Mouse (Mus musculus) layer of hippocampus, adult 18-20 months (tissue): Measurements from ENCODE around the gene 4930412O13Rik. TPM values are rescaled to one million over a fixed set of nuclear protein-coding genes. Genes with fewer than 3 reads are reported as not detected.

Source experiments
- DNase-seq, 2 experiments: peaks; one replicate each; pipeline ENCODE4 v3.0.0; 2022; ENCODE audit warnings: low spot score in 2 of 2
- total RNA-seq, 2 experiments: library from RNA; stranded (reverse); gene quantifications; 2 replicates each; pipeline ENCODE4 v1.2.3; 2021

The 4930412O13Rik gene
- total RNA-seq, 2 experiments from 2014 or later, result not detected

DNA sequence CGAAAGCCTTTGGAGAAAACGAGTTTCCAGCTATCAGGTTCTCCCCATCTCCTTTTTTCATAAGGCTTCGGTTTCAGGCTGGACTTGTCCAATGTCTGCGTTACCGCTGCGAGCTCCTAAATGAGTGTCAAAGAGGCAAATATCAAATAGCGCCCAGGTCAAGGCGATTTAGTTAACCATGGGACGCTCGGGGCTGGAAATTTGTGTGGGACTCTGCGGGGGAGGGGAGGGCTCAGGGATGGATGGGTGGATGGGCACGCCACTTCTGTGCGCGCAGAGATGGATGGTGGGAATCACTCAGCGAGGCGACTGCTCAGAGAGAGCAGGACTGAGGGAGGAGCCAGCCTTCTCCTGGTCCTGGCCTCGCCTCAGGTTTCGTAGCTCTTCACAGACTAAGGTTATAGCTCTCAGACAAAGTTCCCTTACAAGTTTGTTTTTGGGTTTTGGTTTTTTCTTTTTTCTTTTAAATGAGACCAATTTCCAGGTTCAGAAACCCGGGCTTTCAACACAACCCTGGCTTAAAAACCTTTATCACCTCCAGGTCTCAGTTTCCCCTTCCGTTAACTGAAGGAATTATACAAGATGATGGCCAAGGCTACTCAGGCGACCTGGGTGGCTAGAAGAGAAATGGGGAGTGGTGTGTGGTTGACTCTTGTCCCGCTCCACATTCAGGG lies 15.2 kb downstream of the 4930412O13Rik start:
- no peak for DNase-seq

DNA sequence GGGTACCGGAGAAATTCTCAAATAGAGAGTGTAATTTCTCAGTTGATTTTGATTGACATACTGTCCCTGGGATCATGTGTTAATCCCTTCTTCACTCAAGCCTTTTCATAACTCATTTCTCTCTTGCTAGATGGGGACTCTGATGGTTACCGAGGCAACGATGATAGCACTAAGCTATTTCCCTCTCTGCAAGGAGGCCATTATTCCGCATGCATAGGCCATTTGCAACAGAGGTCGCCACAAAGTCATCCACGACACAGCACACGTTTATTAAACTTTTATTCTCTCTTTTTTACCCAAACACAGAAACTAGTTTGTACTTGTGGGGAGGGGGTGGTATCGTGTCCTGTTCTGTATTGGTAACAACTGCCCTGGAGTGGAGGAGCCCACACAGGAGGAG lies 16.8 kb downstream of the 4930412O13Rik start:
- no peak for DNase-seq

DNA sequence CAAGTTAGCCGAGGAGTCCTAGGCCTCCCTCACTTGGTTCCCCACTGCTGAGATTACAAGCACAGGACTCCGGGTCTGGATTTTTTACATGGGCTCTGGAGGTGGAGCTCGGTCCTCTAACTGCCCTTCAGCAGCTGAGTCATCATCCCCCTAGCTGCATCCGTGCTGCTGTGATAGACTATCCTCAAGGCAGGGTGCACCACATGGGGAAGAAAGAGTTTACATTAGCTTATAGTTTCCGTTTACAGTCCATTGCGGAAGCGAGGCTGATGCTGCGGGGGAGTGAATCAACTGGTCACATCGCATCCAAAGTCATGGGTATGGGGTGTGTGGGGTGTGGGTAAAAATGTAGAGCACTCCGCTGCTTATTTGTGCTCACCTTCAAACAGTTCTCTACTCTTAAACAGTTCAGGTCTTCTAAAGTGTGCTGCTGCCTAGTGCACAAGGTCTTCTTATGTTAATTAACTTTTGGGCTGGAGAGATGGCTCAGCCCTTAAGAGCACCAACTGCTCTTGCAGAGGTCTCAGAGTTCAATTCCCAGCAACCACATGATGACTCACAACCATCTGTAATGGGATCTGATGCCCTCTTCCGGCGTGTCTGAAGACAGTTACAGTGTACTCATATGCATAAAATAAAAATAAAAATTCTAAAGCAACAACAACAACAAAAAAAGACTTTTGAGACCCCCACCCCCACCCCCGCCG lies 23.0 kb downstream of the 4930412O13Rik start:
- DNase-seq, result no peak

DNA sequence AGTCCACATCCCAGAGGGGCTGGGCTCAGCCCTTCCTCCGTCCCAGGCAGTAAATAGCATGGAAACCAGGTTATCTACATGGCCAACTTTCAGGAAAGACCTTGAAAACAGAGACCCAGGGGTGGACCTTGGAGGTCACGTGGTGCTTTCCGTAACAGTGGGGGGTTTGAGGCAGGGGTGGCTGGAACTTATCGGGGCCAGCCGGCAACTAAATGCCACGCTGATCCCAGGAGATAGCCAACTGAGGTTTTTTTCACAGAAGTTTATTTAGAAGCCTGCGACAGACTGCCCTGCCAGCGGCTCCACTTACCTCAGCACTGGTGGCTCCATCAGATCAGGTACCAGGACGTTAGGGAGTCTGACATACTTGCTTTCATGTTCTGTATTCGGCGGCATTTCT lies 24.9 kb downstream of the 4930412O13Rik start:
- no peak for DNase-seq

DNA sequence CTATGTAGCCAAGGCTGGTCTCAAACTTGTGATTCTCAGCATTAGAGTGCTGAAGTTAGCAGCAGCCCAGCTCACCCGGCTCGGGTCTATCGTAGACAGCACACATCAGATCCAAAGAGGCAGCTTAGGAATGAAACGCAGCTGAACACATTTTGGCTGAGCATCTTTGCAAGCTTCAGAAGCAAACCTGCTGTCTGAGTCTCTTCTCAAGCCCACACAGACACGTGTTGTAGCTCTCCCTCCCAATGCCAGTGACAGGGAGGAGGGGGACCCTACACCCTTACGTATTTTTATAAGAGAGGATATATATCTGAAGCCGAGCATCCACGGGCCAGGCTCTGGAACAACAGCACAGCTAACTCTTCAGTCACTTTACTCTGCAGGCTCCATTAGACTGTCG lies 36.5 kb downstream of the 4930412O13Rik start:
- DNase-seq, result peak; percentile 11 to 33

DNA sequence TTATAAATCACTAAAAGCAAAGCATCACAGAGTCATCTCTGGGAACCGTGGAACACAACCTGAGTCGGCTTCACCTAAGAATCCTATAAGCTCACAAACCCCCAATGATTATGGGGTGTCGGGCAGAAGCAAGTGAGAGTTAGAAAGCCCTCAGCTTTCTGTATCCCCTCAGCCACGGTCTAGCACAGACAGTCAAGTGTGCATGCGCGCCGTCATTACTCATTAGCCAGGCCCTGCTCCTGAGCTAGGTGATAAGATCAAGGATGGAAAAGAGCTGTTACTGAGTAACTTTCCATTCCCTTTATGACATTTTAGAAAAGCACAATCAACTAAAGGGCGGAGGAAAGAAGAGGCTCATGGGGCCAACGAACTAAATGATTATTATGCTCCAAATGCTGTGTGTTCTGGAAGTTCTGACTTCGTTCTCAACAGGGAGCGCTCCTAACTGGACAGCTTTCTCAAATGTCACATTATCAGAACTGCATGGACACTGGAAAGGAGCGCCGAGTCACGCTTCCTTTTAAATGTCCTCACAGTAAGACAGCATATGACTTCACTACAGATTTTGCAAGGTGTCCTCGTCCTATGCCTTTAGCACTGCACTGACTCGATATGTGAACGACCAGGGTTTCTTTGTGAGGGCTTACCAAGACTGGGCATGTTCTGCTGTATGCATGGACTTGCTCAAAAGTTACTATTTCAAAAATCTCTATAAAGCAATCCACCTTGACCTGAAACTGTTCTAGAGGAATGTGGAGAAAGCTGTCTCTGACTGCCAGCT lies 37.8 kb downstream of the 4930412O13Rik start:
- DNase-seq, result no peak

DNA sequence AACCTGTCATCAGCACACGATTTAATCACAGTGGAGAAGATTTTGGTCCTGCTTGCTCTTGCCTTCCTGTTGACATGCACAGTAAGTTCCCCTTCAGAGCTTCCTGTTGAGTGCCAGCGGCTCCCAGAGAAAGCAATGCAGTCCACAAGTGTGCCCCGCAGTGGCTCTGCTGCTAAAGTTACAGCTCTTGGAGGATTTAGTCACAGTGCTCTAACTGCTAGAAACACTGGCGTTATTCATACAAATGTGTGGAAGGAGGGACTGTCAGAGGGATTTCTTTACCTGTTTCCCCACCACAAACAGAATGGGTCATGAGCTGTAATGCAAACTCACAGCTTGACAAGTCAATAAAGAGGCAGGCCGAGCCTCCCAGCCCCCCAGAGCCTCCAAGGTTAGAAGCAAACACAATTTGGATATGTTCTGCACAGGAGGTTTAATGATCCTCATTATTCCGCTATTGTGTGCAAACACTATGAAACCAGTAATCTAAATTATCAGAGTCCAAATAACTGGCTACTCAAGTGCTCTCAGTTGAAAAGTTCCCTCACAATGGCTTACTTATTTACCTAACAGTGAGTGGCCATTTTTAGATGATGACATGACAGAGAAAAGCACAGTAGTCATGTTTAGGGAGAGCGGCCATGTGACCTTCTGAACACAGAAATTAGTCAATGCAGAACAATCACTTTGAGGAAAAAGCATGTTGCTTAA lies 45.3 kb downstream of the 4930412O13Rik start:
- no peak for DNase-seq

DNA sequence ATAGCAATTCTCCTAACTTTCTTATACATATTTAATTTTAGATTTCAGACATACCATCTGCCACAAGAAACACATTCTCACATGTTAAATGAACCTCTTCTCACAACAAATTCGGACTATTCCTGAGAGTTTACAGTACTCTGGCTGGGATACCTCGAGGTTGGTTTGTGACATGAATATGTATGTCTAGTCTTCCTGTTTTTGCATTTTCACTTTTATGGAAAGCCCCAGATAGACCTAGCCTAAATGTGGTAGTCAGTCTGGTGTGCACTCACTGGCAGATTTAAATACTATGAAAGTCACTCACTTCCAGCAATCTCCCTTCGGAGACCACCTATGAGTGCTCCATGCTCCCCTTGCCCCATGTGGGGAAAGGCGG lies 45.8 kb downstream of the 4930412O13Rik start:
- no peak for DNase-seq

Other genes with a start within 250 kb of the 4930412O13Rik start
- not detected for gene 9230102O04Rik, start 8.3 kb downstream of the 4930412O13Rik start, total RNA-seq
- not detected for gene Gata3, start 8.8 kb downstream of the 4930412O13Rik start, total RNA-seq
- 10 to 100 TPM; 15.6 to 16.2 TPM for gene Taf3, start 167.3 kb downstream of the 4930412O13Rik start, total RNA-seq
- gene Atp5c1, start 199.3 kb downstream of the 4930412O13Rik start, total RNA-seq, result 100 to 1,000 TPM; 256 to 261 TPM
- 10 to 100 TPM; 10.3 to 10.4 TPM for gene Kin, start 199.3 kb downstream of the 4930412O13Rik start, total RNA-seq